Mouse (Mus musculus): ENCODE measurements around the gene Arpc1b. TPM values are rescaled to one million over a fixed set of nuclear protein-coding genes. Genes with fewer than 3 reads are reported as not detected.
"Not testable (repeated sequence)": the region's sequence is repeated elsewhere in the genome, so short reads cannot be mapped to it uniquely, and the experiment has no call there.

Arpc1b gene
- 48.8 and 50.3 TPM in 2 replicates for polyA plus RNA-seq (2014; fragmentation: Nextera tagmentation; extraction: Ambion mirVana)

DNA sequence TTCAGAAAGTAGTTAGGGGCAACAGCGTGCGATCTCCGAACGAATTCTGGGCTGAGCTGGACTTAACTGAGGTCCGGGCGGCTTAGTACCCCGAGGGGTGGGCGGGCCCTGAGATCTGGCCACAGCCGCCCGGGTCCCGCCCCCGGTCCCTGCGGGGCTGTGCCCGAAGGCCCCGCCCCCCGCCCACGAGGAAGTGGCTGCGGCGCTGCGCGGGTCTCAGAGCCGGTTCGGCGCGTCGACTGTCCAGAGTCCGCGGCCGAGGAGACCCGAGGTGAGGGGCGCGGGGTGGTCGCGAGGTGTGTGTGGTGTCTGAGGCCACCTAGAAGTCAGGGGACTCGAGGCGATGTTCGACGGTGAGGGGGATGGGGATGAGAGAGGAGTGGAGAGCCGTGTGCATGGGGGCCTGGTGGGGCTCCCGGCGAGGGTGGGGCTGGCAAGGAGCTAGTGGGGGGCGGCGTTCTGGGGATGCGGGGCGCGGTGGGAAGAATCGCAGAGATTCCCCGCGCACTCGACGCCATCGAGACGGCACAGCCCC, at the start of gene Arpc1b:
Gene Arpc1b (plus strand): TSS at position 145 of the 535 bp plus-strand sequence.
- no peaks in the 10 kb centered on the region for H3K9me3 ChIP-seq (replicated peaks; ENCODE audit: control insufficient read depth, low read length)
- no peak within 1 kb of the TSS for H3K27ac ChIP-seq (ENCODE audit: low read depth, low read length)
- H3K4me1 ChIP-seq (ENCODE audit: control insufficient read depth, insufficient read depth, low read length) = 0 out of 2 replicates have a peak, but pooled peaks cover 2% of the 10 kb centered on the region
- DNase-seq (ENCODE audit: low spot score) = peak; percentile 47
- H3K27me3 ChIP-seq (replicated peaks; ENCODE audit: control insufficient read depth, insufficient read depth, low read length) = peaks cover 7% of the 10 kb centered on the region; the same call in 1 of the 2 replicates
- H3K36me3 ChIP-seq (ENCODE audit: control insufficient read depth, insufficient read depth, low read length) = peaks cover 16% of the 10 kb centered on the region
- ATAC-seq = peak; percentile 66
- peak within 1 kb of the TSS; percentile 60 for H3K4me2 ChIP-seq (ENCODE audit: low read length)
- under 1% methylated on average over 49 of the region's 53 CpGs for WGBS
- H3K4me3 ChIP-seq (ENCODE audit: low read depth, low read length) = peak within 1 kb of the TSS; percentile 40
- peak within 1 kb of the TSS; percentile 62 for H3K9ac ChIP-seq (ENCODE audit: low read length)

DNA sequence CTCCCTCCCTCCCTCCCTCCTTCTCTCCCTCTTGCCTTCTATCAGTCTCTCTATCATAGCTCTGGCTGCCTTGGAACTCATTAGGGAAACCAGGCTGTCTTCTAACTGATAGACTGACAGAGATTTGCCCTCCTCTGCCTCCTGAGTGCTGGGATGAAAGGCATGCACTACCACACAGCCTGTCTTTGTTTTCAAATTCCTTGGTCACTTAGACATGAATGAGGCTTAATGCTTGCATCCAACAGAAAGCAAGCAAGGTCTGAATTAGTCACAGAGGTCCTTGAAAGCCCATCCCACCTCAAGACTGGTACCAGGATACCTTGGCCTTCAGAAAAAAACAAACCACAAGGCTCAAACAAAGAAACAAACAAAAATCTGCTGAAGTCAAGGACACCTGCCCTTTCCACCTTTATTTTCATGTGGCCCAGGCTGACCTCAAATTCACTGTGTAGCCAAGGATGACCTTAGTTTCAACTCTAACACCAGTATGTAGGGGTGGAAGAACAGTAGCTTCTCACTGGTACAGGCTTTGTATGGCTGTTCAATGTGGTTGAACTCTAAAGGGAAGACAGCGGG, 49.2 kb upstream of the Arpc1b start:
- WGBS = 84% methylated on average over 1 of the region's 1 CpGs
- H3K4me2 ChIP-seq (ENCODE audit: low read length) = no peak overlapping the region
- no peaks in the 10 kb centered on the region for H3K27me3 ChIP-seq (replicated peaks; ENCODE audit: control insufficient read depth, insufficient read depth, low read length)
- H3K27ac ChIP-seq (ENCODE audit: low read depth, low read length) = no peak overlapping the region
- H3K9me3 ChIP-seq (replicated peaks; ENCODE audit: control insufficient read depth, low read length) = no peaks in the 10 kb centered on the region
- no peak overlapping the region for H3K9ac ChIP-seq (ENCODE audit: low read length)
- H3K36me3 ChIP-seq (ENCODE audit: control insufficient read depth, insufficient read depth, low read length) = no peaks in the 10 kb centered on the region
- H3K4me1 ChIP-seq (ENCODE audit: control insufficient read depth, insufficient read depth, low read length) = no peaks in the 10 kb centered on the region
- ATAC-seq = no peak
- no peak overlapping the region for H3K4me3 ChIP-seq (ENCODE audit: low read depth, low read length)
- DNase-seq (ENCODE audit: low spot score) = no peak

DNA sequence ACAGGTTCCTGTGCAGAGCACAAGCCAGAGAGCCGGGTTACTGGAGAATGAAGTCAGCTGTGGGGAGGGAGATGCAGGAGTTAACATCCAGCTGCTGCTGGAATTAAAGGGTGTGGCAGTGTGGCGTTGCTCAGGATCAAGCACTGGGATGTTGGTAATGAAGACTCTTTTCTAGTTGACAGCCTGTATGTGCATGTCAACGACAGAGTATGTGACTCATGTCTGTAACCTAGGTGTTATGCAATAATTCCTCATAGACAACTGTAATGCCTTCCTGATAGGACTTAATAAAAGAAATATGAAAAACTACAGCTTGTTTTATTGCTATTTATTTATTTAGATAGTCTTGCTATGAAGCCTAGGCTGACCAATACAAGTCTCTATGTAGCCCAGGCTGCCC, 45.2 kb upstream of the Arpc1b start:
- WGBS = 65% methylated on average over 3 of the region's 3 CpGs
- Histone ChIP-seq H3K36me3 (ENCODE audit: control insufficient read depth, insufficient read depth, low read length) (no peaks in the 10 kb centered on the region), H3K27ac (ENCODE audit: low read depth, low read length) (no peak overlapping the region), H3K9ac (ENCODE audit: low read length) (no peak overlapping the region), H3K9me3 (replicated peaks; ENCODE audit: control insufficient read depth, low read length) (no peaks in the 10 kb centered on the region), H3K4me3 (ENCODE audit: low read depth, low read length) (no peak overlapping the region), H3K4me2 (ENCODE audit: low read length) (no peak overlapping the region), H3K4me1 (ENCODE audit: control insufficient read depth, insufficient read depth, low read length) (no peaks in the 10 kb centered on the region), H3K27me3 (replicated peaks; ENCODE audit: control insufficient read depth, insufficient read depth, low read length) (no peaks in the 10 kb centered on the region)
- ATAC-seq = no peak
- DNase-seq (ENCODE audit: low spot score) = no peak

DNA sequence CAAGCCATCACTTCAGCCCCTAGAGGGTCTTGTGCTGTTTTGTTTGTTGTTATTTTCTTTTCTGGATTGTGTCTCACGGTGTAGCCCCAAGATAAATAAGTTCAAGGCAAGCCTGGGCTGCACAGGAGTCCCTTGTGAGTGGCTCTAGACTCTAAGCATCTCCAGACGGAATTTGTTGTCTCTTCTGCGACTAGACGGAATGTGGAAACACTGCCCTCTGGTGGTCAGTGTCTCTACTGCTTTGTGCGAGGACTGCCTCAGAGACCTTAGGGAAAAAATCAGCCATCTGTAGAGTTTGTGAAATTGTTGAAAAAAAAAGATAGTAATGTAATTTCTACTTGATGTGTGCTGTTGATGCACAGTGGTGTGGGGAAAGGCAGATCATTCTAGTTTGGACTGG, 44.3 kb upstream of the Arpc1b start:
- peak; percentile 91 for DNase-seq (ENCODE audit: low spot score)
- Histone ChIP-seq H3K9me3 (replicated peaks; ENCODE audit: control insufficient read depth, low read length) (no peaks in the 10 kb centered on the region), H3K9ac (ENCODE audit: low read length) (no peak overlapping the region), H3K27ac (ENCODE audit: low read depth, low read length) (no peak overlapping the region), H3K4me3 (ENCODE audit: low read depth, low read length) (no peak overlapping the region), H3K27me3 (replicated peaks; ENCODE audit: control insufficient read depth, insufficient read depth, low read length) (no peaks in the 10 kb centered on the region), H3K36me3 (ENCODE audit: control insufficient read depth, insufficient read depth, low read length) (no peaks in the 10 kb centered on the region), H3K4me1 (ENCODE audit: control insufficient read depth, insufficient read depth, low read length) (no peaks in the 10 kb centered on the region), H3K4me2 (ENCODE audit: low read length) (no peak overlapping the region)
- WGBS = under 1% methylated on average over 5 of the region's 5 CpGs
- ATAC-seq = peak; percentile 70; the same call in 1 of the 2 replicates

DNA sequence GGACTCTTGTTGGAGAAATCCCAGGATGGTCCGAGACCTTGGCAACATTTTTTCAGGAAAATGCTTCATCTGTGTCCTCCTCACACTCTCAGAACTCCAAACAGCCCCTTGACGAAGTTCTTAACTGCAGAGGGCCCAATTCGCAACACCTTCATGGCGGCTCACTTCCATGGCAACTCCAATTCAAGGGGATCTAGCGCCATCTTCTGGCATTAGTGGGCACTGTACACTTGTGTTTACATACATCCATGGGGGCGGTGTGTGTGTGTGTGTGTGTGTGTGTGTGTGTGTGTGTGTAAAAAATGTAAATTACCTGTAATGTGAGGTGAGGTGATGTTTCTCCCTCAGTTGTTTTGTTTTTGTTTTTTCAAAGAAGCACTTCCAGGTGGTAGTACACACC, 42.7 kb upstream of the Arpc1b start:
- Histone ChIP-seq H3K27me3 (replicated peaks; ENCODE audit: control insufficient read depth, insufficient read depth, low read length) (no peaks in the 10 kb centered on the region), H3K4me2 (ENCODE audit: low read length) (no peak overlapping the region), H3K4me1 (ENCODE audit: control insufficient read depth, insufficient read depth, low read length) (no peaks in the 10 kb centered on the region), H3K9me3 (replicated peaks; ENCODE audit: control insufficient read depth, low read length) (no peaks in the 10 kb centered on the region), H3K27ac (ENCODE audit: low read depth, low read length) (no peak overlapping the region), H3K36me3 (ENCODE audit: control insufficient read depth, insufficient read depth, low read length) (no peaks in the 10 kb centered on the region), H3K4me3 (ENCODE audit: low read depth, low read length) (no peak overlapping the region), H3K9ac (ENCODE audit: low read length) (no peak overlapping the region)
- ATAC-seq (no peak), DNase-seq (ENCODE audit: low spot score) (no peak)
- WGBS = 49% methylated on average over 6 of the region's 6 CpGs

DNA sequence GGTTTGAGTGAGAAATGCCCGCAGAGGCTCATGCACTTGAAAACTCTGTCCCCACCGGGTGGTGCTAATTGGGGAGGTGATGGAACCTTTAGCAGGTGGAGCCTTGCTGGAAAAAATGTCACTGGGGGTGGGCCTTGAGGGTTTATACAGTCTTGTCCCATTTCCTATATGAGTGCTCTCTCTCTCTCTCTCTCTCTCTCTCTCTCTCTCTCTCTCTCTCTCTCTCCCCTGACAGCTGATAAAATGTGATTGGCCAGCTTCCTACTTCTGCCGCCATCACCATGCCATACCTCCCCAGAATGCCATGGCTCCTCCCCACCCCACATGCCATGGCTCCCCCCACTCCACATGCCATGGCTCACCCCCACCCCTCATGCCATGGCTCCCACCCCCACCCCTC, 38.9 kb upstream of the Arpc1b start:
- H3K36me3 ChIP-seq (ENCODE audit: control insufficient read depth, insufficient read depth, low read length) = no peaks in the 10 kb centered on the region
- no peak overlapping the region for H3K4me2 ChIP-seq (ENCODE audit: low read length)
- no peak for DNase-seq (ENCODE audit: low spot score)
- no peak for ATAC-seq
- H3K9ac ChIP-seq (ENCODE audit: low read length) = no peak overlapping the region
- no peak overlapping the region for H3K27ac ChIP-seq (ENCODE audit: low read depth, low read length)
- no peak overlapping the region for H3K4me3 ChIP-seq (ENCODE audit: low read depth, low read length)
- H3K4me1 ChIP-seq (ENCODE audit: control insufficient read depth, insufficient read depth, low read length) = no peaks in the 10 kb centered on the region
- 65% methylated on average over 3 of the region's 3 CpGs for WGBS
- H3K9me3 ChIP-seq (replicated peaks; ENCODE audit: control insufficient read depth, low read length) = no peaks in the 10 kb centered on the region
- no peaks in the 10 kb centered on the region for H3K27me3 ChIP-seq (replicated peaks; ENCODE audit: control insufficient read depth, insufficient read depth, low read length)

DNA sequence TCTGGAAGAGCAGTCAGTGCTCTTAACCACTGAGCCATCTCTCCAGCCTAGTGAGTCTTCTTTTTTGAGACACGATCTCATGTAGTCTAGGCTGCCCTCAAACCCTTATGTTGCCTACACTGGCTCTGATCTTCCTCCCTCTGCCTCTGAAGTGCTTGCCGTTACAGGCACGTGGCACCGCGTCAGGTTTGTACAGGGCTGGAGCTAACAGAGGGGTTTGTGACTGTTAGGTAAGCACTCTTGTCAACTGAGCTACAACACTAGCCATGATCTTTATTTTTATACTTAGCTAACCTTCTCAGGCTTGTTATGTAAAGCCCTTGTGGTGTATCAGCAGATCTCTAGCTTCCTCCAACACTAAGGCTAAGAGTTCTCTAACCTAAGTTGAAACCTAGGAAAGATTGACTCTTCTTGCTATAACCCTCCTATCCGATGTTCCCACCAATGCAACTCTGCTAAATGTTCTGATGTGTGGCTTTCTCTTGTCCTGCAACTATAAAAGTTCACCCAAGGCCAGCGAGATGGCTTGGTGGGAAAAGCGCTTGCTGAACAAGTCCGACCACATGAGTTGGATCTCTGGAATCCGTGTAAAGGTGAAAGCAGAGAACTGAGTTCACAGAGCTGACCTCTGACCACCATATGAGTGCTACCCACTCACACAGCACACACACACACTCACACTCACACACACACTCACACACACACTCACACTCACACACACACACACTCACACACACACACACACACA, 32.0 kb upstream of the Arpc1b start:
- Histone ChIP-seq H3K9me3 (replicated peaks; ENCODE audit: control insufficient read depth, low read length) (no peaks in the 10 kb centered on the region), H3K27ac (ENCODE audit: low read depth, low read length) (no peak overlapping the region), H3K9ac (ENCODE audit: low read length) (no peak overlapping the region), H3K4me2 (ENCODE audit: low read length) (no peak overlapping the region), H3K27me3 (replicated peaks; ENCODE audit: control insufficient read depth, insufficient read depth, low read length) (no peaks in the 10 kb centered on the region), H3K36me3 (ENCODE audit: control insufficient read depth, insufficient read depth, low read length) (no peaks in the 10 kb centered on the region), H3K4me1 (ENCODE audit: control insufficient read depth, insufficient read depth, low read length) (peaks cover 8% of the 10 kb centered on the region), H3K4me3 (ENCODE audit: low read depth, low read length) (no peak overlapping the region)
- DNase-seq (ENCODE audit: low spot score) (no peak), ATAC-seq (no peak)
- WGBS = 93% methylated on average over 10 of the region's 10 CpGs

DNA sequence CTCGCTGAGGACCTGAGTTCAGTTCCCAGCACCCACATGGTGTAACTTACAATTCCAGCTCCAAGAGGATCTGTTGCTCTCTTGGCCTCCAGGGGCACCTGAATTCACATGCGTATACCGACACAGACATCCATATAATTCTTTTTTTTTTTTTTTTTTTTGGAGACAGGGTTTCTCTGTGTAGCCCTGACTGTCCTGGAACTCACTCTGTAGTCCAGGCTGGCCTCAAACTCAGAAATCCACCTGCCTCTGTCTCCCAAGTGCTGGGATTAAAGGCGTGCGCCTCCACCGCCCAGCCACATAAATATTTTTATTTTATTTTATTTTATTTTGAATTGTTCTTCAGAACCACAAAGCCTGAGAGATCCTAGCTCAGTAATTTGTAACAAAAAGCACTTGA, 30.8 kb upstream of the Arpc1b start:
- H3K27me3 ChIP-seq (replicated peaks; ENCODE audit: control insufficient read depth, insufficient read depth, low read length); H3K9me3 ChIP-seq (replicated peaks; ENCODE audit: control insufficient read depth, low read length); DNase-seq (ENCODE audit: low spot score); H3K36me3 ChIP-seq (ENCODE audit: control insufficient read depth, insufficient read depth, low read length); H3K4me1 ChIP-seq (ENCODE audit: control insufficient read depth, insufficient read depth, low read length): not testable (repeated sequence)
- peak overlapping the region; percentile 93 for H3K9ac ChIP-seq (ENCODE audit: low read length)
- H3K4me2 ChIP-seq (ENCODE audit: low read length) = peak overlapping the region; percentile 83
- ATAC-seq = peak; percentile 17; the same call in 1 of the 2 replicates
- WGBS = 53% methylated on average over 6 of the region's 6 CpGs
- peak overlapping the region; percentile 74 for H3K4me3 ChIP-seq (ENCODE audit: low read depth, low read length)
- H3K27ac ChIP-seq (ENCODE audit: low read depth, low read length) = peak overlapping the region; percentile 80; the same call in 1 of the 2 replicates

Data from forebrain, embryonic 14.5 days (tissue).